Comparison of ENCODE assay signal across 27 mouse cellular contexts in genomic region chr4:34437316-34437715, GRCm38 (mm10).
A peak's percentile ranks its signal among the peaks of the same experiment; 100 is the strongest.
DNase-seq lines count a peak whose midpoint lies in the region; ATAC-seq lines count a peak whose summit lies in the region.
"Had no signal": no experiment of that assay in that cellular context is flagged by ENCODE, and none has a peak within 500 bp of the region (broad histone marks: within the 10 kb centered on the region; RNA-seq: fewer than 3 reads in every experiment).

No protein-coding gene starts in this region.

- no peaks in the 10 kb centered on the region for H3K9me3 ChIP-seq in hindbrain, embryonic 11.5 days (ENCODE audit: control insufficient read depth, low read length)
- no peaks in the 10 kb centered on the region for H3K9me3 ChIP-seq in midbrain, embryonic 13.5 days
- H3K9me3 ChIP-seq: embryonic facial prominence, embryonic 13.5 days; embryonic facial prominence, embryonic 15.5 days; forebrain, embryonic 10.5 days; forebrain, embryonic 12.5 days; G1E had no signal

- H3K4me2 ChIP-seq in hindbrain, embryonic 11.5 days (replicated peaks; ENCODE audit: low read depth, low read length): no peak overlapping the region
- H3K4me2 ChIP-seq in midbrain, embryonic 13.5 days (replicated peaks): no peak overlapping the region
- H3K4me2 ChIP-seq: embryonic facial prominence, embryonic 13.5 days; embryonic facial prominence, embryonic 15.5 days; forebrain, embryonic 12.5 days had no signal

- H3K36me3 ChIP-seq in hindbrain, embryonic 11.5 days (ENCODE audit: control insufficient read depth, insufficient read depth, low read length): no peaks in the 10 kb centered on the region
- H3K36me3 ChIP-seq in midbrain, embryonic 13.5 days: no peaks in the 10 kb centered on the region
- H3K36me3 ChIP-seq: embryonic facial prominence, embryonic 13.5 days; embryonic facial prominence, embryonic 15.5 days; forebrain, embryonic 10.5 days; forebrain, embryonic 12.5 days; G1E had no signal

- DNase-seq in 3T3-L1 (ENCODE audit: low read depth, low spot score): peak; percentile 8
- DNase-seq in adrenal gland, adult 2 months: peak; percentile 74
- DNase-seq in adrenal gland, postnatal 10 days: peak; percentile 35
- peak; percentile 27 for DNase-seq in adrenal gland, postnatal 25 days
- no peak for DNase-seq in hindbrain, embryonic 11.5 days (ENCODE audit: low spot score)
- DNase-seq in left cerebral cortex, adult 8-10 months (ENCODE audit: low spot score in 2 of 2): no peak
- DNase-seq in right cerebral cortex, postnatal 4 days: no peak
- DNase-seq: B cell, adult 2 months; cerebellum, adult 11-12 months; cerebellum, adult 2 months; cerebellum, adult 9-10 months; cerebellum, postnatal 10 days; cerebellum, postnatal 25 days; embryo, embryonic 11 days had no signal

- no peak overlapping the region for H3K4me3 ChIP-seq in hindbrain, embryonic 11.5 days (ENCODE audit: low read depth, low read length)
- H3K4me3 ChIP-seq in midbrain, embryonic 13.5 days (replicated peaks): no peak overlapping the region
- H3K4me3 ChIP-seq: embryonic facial prominence, embryonic 13.5 days; embryonic facial prominence, embryonic 15.5 days; erythroblast, embryonic 14.5 days; forebrain, embryonic 10.5 days; forebrain, embryonic 12.5 days had no signal

- no peaks in the 10 kb centered on the region for H3K4me1 ChIP-seq in hindbrain, embryonic 11.5 days (replicated peaks; ENCODE audit: control insufficient read depth, insufficient read depth, low read length)
- H3K4me1 ChIP-seq in midbrain, embryonic 13.5 days (replicated peaks): no peaks in the 10 kb centered on the region
- H3K4me1 ChIP-seq: embryonic facial prominence, embryonic 13.5 days; embryonic facial prominence, embryonic 15.5 days; forebrain, embryonic 10.5 days; forebrain, embryonic 12.5 days had no signal

- H3K9ac ChIP-seq in hindbrain, embryonic 11.5 days (ENCODE audit: low read depth, low read length): no peak overlapping the region
- no peak overlapping the region for H3K9ac ChIP-seq in midbrain, embryonic 13.5 days (replicated peaks)
- H3K9ac ChIP-seq: embryonic facial prominence, embryonic 13.5 days; embryonic facial prominence, embryonic 15.5 days; forebrain, embryonic 12.5 days had no signal

- ATAC-seq in hindbrain, embryonic 11.5 days (ENCODE audit: low FRiP score): no peak
- no peak for ATAC-seq in midbrain, embryonic 13.5 days
- ATAC-seq: activated CD4-positive, CD25-positive, alpha-beta regulatory T cell, adult 4 months; CD4-positive, CD25-positive, alpha-beta regulatory T cell, adult 4 months; forebrain, embryonic 14.5 days; forebrain, embryonic 16.5 days; Patski had no signal

- 78% methylated on average over 3 of the region's 3 CpGs for WGBS in hindbrain, embryonic 11.5 days
- 84% methylated on average over 3 of the region's 3 CpGs for WGBS in midbrain, embryonic 13.5 days

- no peak overlapping the region for H3K27ac ChIP-seq in hindbrain, embryonic 11.5 days (ENCODE audit: low read depth, low read length)
- no peak overlapping the region for H3K27ac ChIP-seq in midbrain, embryonic 13.5 days
- H3K27ac ChIP-seq: embryonic facial prominence, embryonic 13.5 days; embryonic facial prominence, embryonic 15.5 days; forebrain, embryonic 10.5 days; forebrain, embryonic 12.5 days had no signal

- H3K27me3 ChIP-seq in hindbrain, embryonic 11.5 days (ENCODE audit: control insufficient read depth, insufficient read depth, low read length): no peaks in the 10 kb centered on the region
- no peaks in the 10 kb centered on the region for H3K27me3 ChIP-seq in midbrain, embryonic 13.5 days
- H3K27me3 ChIP-seq: CH12.LX; embryonic facial prominence, embryonic 13.5 days; embryonic facial prominence, embryonic 15.5 days; forebrain, embryonic 12.5 days; Patski had no signal

Comparison
In these comparisons a context has a peak if more than half of its experiments do, and no peak if none do; other contexts are left out.
1. DNase-seq: peak in 3T3-L1 (single experiment), adrenal gland, adult 2 months (single experiment), adrenal gland, postnatal 10 days (single experiment) and adrenal gland, postnatal 25 days (single experiment); none in hindbrain, embryonic 11.5 days (single experiment), left cerebral cortex, adult 8-10 months (0 of 2) and right cerebral cortex, postnatal 4 days (single experiment).